Mouse (Mus musculus) intestine, embryonic 16.5 days (tissue): Measurements from ENCODE around the gene Galnt4. TPM values are rescaled to one million over a fixed set of nuclear protein-coding genes. Genes with fewer than 3 reads are reported as not detected.

Experiments
- ATAC-seq: fragments of 200-750 bp; cut with Nextera tagmentation; 2 replicates; pipeline ENCODE4 v1.8.0; 2017; ENCODE audit warnings: moderate TSS enrichment, moderate library complexity
- H3K27ac ChIP-seq: fragments of 300-500 bp; sonication (generic); 2 replicates; pipeline ENCODE4 v1.5.1; 2014; ENCODE audit warnings: mild to moderate bottlenecking, low read length
- H3K27me3 ChIP-seq: fragments of 300-500 bp; sonication (generic); replicated peaks from 2 replicates; pipeline ENCODE4 v1.6.1; 2014; ENCODE audit warnings: low read length, control low read depth, mixed read lengths; ENCODE audit not compliant: control insufficient read depth, insufficient read depth
- H3K36me3 ChIP-seq: fragments of 300-500 bp; sonication (generic); 2 replicates; pipeline ENCODE4 v1.6.1; 2014; ENCODE audit warnings: low read length, control low read depth; ENCODE audit not compliant: control insufficient read depth, insufficient read depth
- H3K4me1 ChIP-seq: fragments of 300-500 bp; sonication (generic); 2 replicates; pipeline ENCODE4 v1.6.1; 2014; ENCODE audit warnings: low read length, control low read depth, mixed read lengths; ENCODE audit not compliant: control insufficient read depth, insufficient read depth
- H3K4me2 ChIP-seq: fragments of 300-500 bp; sonication (generic); 2 replicates; pipeline ENCODE4 v1.6.1; 2014; ENCODE audit warnings: low read depth, low read length, control low read depth
- H3K4me3 ChIP-seq: fragments of 300-500 bp; sonication (generic); 2 replicates; pipeline ENCODE4 v1.5.1; 2014; ENCODE audit warnings: mild to moderate bottlenecking, low read length
- H3K9ac ChIP-seq: fragments of 300-500 bp; sonication (generic); 2 replicates; pipeline ENCODE4 v1.6.1; 2014; ENCODE audit warnings: low read depth, low read length
- H3K9me3 ChIP-seq: fragments of 300-500 bp; sonication (generic); 2 replicates; pipeline ENCODE4 v1.6.1; 2016; ENCODE audit warnings: low read length, control low read depth; ENCODE audit not compliant: control insufficient read depth
- WGBS: fragments of 180-500 bp; shearing (Covaris S2); extraction: QIAGEN DNeasy Blood & Tissue Kit; methylation state at CpG from one replicate; pipeline ENCODE4 v1.1.7; 2014; 5-methylcytosine and 5-hydroxymethylcytosine counted together
- polyA plus RNA-seq: library from polyadenylated mRNA; unstranded; fragments of >200 nt; fragmentation: Nextera tagmentation; extraction: Ambion mirVana; gene quantifications from 2 replicates; pipeline ENCODE4 v1.2.1, GENCODE M21; 2015

The Galnt4 gene
- polyA plus RNA-seq, 1 experiment from 2014 or later = 19.3 TPM

- Histone ChIP-seq H3K9ac (no peak overlapping the region), H3K4me3 (no peak overlapping the region), H3K4me2 (no peak overlapping the region), H3K27me3 (no peaks in the 10 kb centered on the region), H3K36me3 (no peaks in the 10 kb centered on the region), H3K9me3 (no peaks in the 10 kb centered on the region), H3K4me1 (peaks cover 36% of the 10 kb centered on the region), H3K27ac (no peak overlapping the region)
- WGBS = 80% methylated on average over 4 of the region's 4 CpGs
- no peak for ATAC-seq
Observed at GRCm38 (mm10) chr10:99119471-99119870, 11.5 kb downstream of the Galnt4 start.

GRCm38 (mm10) chr10:99126225-99126624 is 18.3 kb downstream of the Galnt4 start, which contains the start of gene Phxr2:
Gene Phxr2 (minus strand): TSS chr10:99126325.
- peaks cover 12% of the 10 kb centered on the region for H3K4me1 ChIP-seq
- H3K27ac ChIP-seq = peak within 1 kb of the TSS; percentile 88
- H3K36me3 ChIP-seq = no peaks in the 10 kb centered on the region
- H3K4me3 ChIP-seq = no peak within 1 kb of the TSS
- H3K27me3 ChIP-seq = no peaks in the 10 kb centered on the region
- no peak for ATAC-seq
- 76% methylated on average over 4 of the region's 4 CpGs for WGBS
- 0 out of 2 replicates have a peak within 1 kb of the TSS, but pooled peaks have one; percentile 32 for H3K4me2 ChIP-seq
- H3K9ac ChIP-seq = peak within 1 kb of the TSS; percentile 51; the same call in 1 of the 2 replicates
- no peaks in the 10 kb centered on the region for H3K9me3 ChIP-seq

- Histone ChIP-seq H3K27ac (peak overlapping the region; percentile 88), H3K9me3 (no peaks in the 10 kb centered on the region), H3K9ac (peak overlapping the region; percentile 51; the same call in 1 of the 2 replicates), H3K27me3 (no peaks in the 10 kb centered on the region), H3K4me1 (peaks cover 16% of the 10 kb centered on the region), H3K4me3 (no peak overlapping the region), H3K4me2 (0 out of 2 replicates have a peak overlapping the region, but pooled peaks have one; percentile 32), H3K36me3 (no peaks in the 10 kb centered on the region)
- ATAC-seq = peak; percentile 89
- WGBS = 58% methylated on average over 14 of the region's 14 CpGs
Observed at GRCm38 (mm10) chr10:99126954-99127353, 19.0 kb downstream of the Galnt4 start.

- peak overlapping the region; percentile 32; the same call in 1 of the 2 replicates for H3K4me2 ChIP-seq
- ATAC-seq = peak; percentile 82
- WGBS = 56% methylated on average over 11 of the region's 11 CpGs
- H3K9me3 ChIP-seq = no peaks in the 10 kb centered on the region
- H3K27ac ChIP-seq = peak overlapping the region; percentile 88
- peak overlapping the region; percentile 51 for H3K9ac ChIP-seq
- no peaks in the 10 kb centered on the region for H3K36me3 ChIP-seq
- no peak overlapping the region for H3K4me3 ChIP-seq
- H3K4me1 ChIP-seq = peaks cover 24% of the 10 kb centered on the region
- H3K27me3 ChIP-seq = no peaks in the 10 kb centered on the region
Observed at GRCm38 (mm10) chr10:99127691-99128261, 19.8 kb downstream of the Galnt4 start.

GRCm38 (mm10) chr10:99130611-99131010 is 22.7 kb downstream of the Galnt4 start:
- no peak for ATAC-seq
- H3K4me2 ChIP-seq = no peak overlapping the region
- no peak overlapping the region for H3K9ac ChIP-seq
- peaks cover 28% of the 10 kb centered on the region for H3K4me1 ChIP-seq
- H3K27me3 ChIP-seq = no peaks in the 10 kb centered on the region
- no peak overlapping the region for H3K4me3 ChIP-seq
- no peaks in the 10 kb centered on the region for H3K9me3 ChIP-seq
- H3K36me3 ChIP-seq = no peaks in the 10 kb centered on the region
- 51% methylated on average over 6 of the region's 6 CpGs for WGBS
- H3K27ac ChIP-seq = no peak overlapping the region; the same call in 1 of the 2 replicates

GRCm38 (mm10) chr10:99131298-99131697 is 23.3 kb downstream of the Galnt4 start:
- 61% methylated on average over 5 of the region's 5 CpGs for WGBS
- Histone ChIP-seq H3K27me3 (no peaks in the 10 kb centered on the region), H3K9ac (no peak overlapping the region), H3K36me3 (no peaks in the 10 kb centered on the region), H3K4me3 (no peak overlapping the region), H3K4me1 (peaks cover 28% of the 10 kb centered on the region), H3K9me3 (no peaks in the 10 kb centered on the region), H3K27ac (no peak overlapping the region; the same call in 1 of the 2 replicates), H3K4me2 (no peak overlapping the region)
- no peak for ATAC-seq

GRCm38 (mm10) chr10:99132189-99132588 is 24.2 kb downstream of the Galnt4 start:
- no peaks in the 10 kb centered on the region for H3K9me3 ChIP-seq
- H3K4me3 ChIP-seq = no peak overlapping the region
- no peaks in the 10 kb centered on the region for H3K27me3 ChIP-seq
- H3K9ac ChIP-seq = peak overlapping the region; percentile 45; the same call in 1 of the 2 replicates
- peak; percentile 7; the same call in 1 of the 2 replicates for ATAC-seq
- WGBS = 60% methylated on average over 6 of the region's 6 CpGs
- no peak overlapping the region for H3K4me2 ChIP-seq
- H3K4me1 ChIP-seq = peaks cover 23% of the 10 kb centered on the region
- H3K36me3 ChIP-seq = no peaks in the 10 kb centered on the region
- peak overlapping the region; percentile 91 for H3K27ac ChIP-seq

GRCm38 (mm10) chr10:99132595-99133272 is 24.8 kb downstream of the Galnt4 start:
- Histone ChIP-seq H3K4me3 (no peak overlapping the region), H3K9me3 (no peaks in the 10 kb centered on the region), H3K9ac (peak overlapping the region; percentile 45; the same call in 1 of the 2 replicates), H3K4me2 (no peak overlapping the region), H3K36me3 (no peaks in the 10 kb centered on the region), H3K27me3 (no peaks in the 10 kb centered on the region), H3K27ac (peak overlapping the region; percentile 91), H3K4me1 (peaks cover 22% of the 10 kb centered on the region)
- 67% methylated on average over 11 of the region's 11 CpGs for WGBS
- ATAC-seq = peak; percentile 95

GRCm38 (mm10) chr10:99133321-99133875 is 25.4 kb downstream of the Galnt4 start:
- 93% methylated on average over 16 of the region's 16 CpGs for WGBS
- H3K27ac ChIP-seq = peak overlapping the region; percentile 60
- H3K9me3 ChIP-seq = no peaks in the 10 kb centered on the region

More at GRCm38 (mm10) chr10:99133321-99133875, 25.4 kb downstream of the Galnt4 start:
- no peak overlapping the region for H3K4me2 ChIP-seq
- H3K27me3 ChIP-seq = no peaks in the 10 kb centered on the region
- no peaks in the 10 kb centered on the region for H3K36me3 ChIP-seq
- no peak overlapping the region for H3K9ac ChIP-seq
- H3K4me3 ChIP-seq = no peak overlapping the region
- H3K4me1 ChIP-seq = peaks cover 15% of the 10 kb centered on the region
- no peak for ATAC-seq
